Mouse (Mus musculus) embryonic facial prominence, embryonic 13.5 days (tissue): ENCODE data around the gene Pcyox1. TPM values are rescaled to one million over a fixed set of nuclear protein-coding genes. Genes with fewer than 3 reads are reported as not detected.

Experiments used
- ATAC-seq: fragments of 200-750 bp; cut with Nextera tagmentation; 2 replicates; pipeline ENCODE4 v1.8.0; 2017; ENCODE audit warnings: low read depth; ENCODE audit not compliant: insufficient number of reproducible peaks, insufficient read depth, low FRiP score, low TSS enrichment
- H3K27ac ChIP-seq: fragments of 300-500 bp; sonication (generic); 2 replicates; pipeline ENCODE4 v1.5.1; 2015; ENCODE audit warnings: moderate library complexity, mild to moderate bottlenecking, inconsistent platforms
- H3K27me3 ChIP-seq: fragments of 300-500 bp; sonication (generic); 2 replicates; pipeline ENCODE4 v1.6.1; 2015; ENCODE audit warnings: mild to moderate bottlenecking, inconsistent platforms
- H3K36me3 ChIP-seq: fragments of 300-500 bp; sonication (generic); 2 replicates; pipeline ENCODE4 v1.6.1; 2015; ENCODE audit warnings: mild to moderate bottlenecking, inconsistent platforms
- H3K4me1 ChIP-seq: fragments of 300-500 bp; sonication (generic); 2 replicates; pipeline ENCODE4 v1.6.1; 2015; ENCODE audit warnings: inconsistent platforms
- H3K4me2 ChIP-seq: fragments of 300-500 bp; sonication (generic); 2 replicates; pipeline ENCODE4 v1.6.1; 2015; ENCODE audit warnings: moderate library complexity, mild to moderate bottlenecking, inconsistent platforms
- H3K4me3 ChIP-seq: fragments of 300-500 bp; sonication (generic); 2 replicates; pipeline ENCODE4 v1.5.1; 2015; ENCODE audit warnings: mild to moderate bottlenecking, inconsistent platforms
- H3K9ac ChIP-seq: fragments of 300-500 bp; sonication (generic); 2 replicates; pipeline ENCODE4 v1.6.1; 2015; ENCODE audit warnings: mild to moderate bottlenecking, inconsistent platforms
- H3K9me3 ChIP-seq: fragments of 300-500 bp; sonication (generic); 2 replicates; pipeline ENCODE4 v1.6.1; 2016; ENCODE audit warnings: inconsistent platforms
- WGBS: fragments of 180-500 bp; shearing (Covaris S2); methylation state at CpG from one replicate; pipeline ENCODE4 v1.1.7; 2015; ENCODE audit warnings: mixed read lengths; 5-methylcytosine and 5-hydroxymethylcytosine counted together
- polyA plus RNA-seq: library from polyadenylated mRNA; unstranded; fragments of >200 nt; fragmentation: Nextera tagmentation; extraction: Ambion mirVana; gene quantifications from 2 replicates; pipeline ENCODE4 v1.2.1, GENCODE M21; 2015

Gene Pcyox1
- polyA plus RNA-seq = 80.4 and 89.2 TPM in 2 replicates

GRCm38 (mm10) chr6:86396581-86397256 is at the start of gene Pcyox1:
Pcyox1 (minus strand) TSS chr6:86397154.
- Histone ChIP-seq H3K9ac (peak within 1 kb of the TSS; percentile 91), H3K9me3 (no peaks in the 10 kb centered on the region), H3K36me3 (peaks cover 23% of the 10 kb centered on the region), H3K27ac (peak within 1 kb of the TSS; percentile 89), H3K4me3 (peak within 1 kb of the TSS; percentile 94), H3K4me1 (peaks cover 27% of the 10 kb centered on the region), H3K27me3 (peaks cover 4% of the 10 kb centered on the region; the same call in 1 of the 2 replicates), H3K4me2 (peak within 1 kb of the TSS; percentile 69)
- WGBS = under 1% methylated on average over 51 of the region's 51 CpGs
- peak; percentile 87 for ATAC-seq

DNA sequence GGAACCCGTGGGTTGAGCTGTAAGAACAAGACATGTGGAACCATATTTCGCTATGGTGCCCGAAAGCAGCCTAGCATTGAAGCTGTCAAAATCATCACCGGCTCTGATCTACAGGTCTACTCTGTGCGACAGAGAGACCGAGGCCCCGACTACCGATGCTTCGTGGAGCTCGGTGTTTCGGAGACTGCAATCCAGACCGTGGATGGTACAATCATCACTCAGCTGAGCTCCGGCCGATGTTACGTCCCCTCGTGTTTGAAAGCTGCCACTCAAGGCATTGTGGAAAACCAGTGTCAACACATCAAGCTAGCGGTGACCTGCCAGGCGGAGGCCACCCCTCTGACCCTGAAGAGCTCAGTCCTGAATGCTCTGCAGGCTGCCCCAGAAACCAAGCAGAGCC is 48.6 kb upstream of the Pcyox1 start:
- Histone ChIP-seq H3K4me3 (no peak overlapping the region), H3K36me3 (peaks cover 61% of the 10 kb centered on the region), H3K27ac (no peak overlapping the region), H3K9ac (no peak overlapping the region), H3K4me2 (no peak overlapping the region), H3K27me3 (no peaks in the 10 kb centered on the region), H3K4me1 (no peaks in the 10 kb centered on the region), H3K9me3 (no peaks in the 10 kb centered on the region)
- no peak for ATAC-seq
- 97% methylated on average over 18 of the region's 18 CpGs for WGBS

DNA sequence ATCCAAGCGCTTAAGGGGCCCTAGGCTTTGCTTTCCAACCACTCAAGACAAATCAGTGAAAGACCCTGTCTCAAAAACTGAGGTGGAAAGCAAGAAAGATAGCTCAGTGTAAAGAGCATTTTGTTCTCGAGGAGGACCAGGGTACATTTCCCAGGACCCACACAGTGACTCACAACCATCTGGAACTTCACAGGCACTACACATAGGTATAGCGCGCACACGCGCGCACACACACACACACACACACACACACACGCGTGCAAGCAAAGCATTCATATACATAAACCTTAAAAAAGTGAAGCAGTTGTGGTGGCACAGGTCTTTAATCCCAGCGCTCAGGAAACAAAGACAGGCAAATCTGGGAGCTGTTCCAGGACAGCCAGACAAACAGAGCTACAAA is 44.6 kb upstream of the Pcyox1 start:
- no peaks in the 10 kb centered on the region for H3K27me3 ChIP-seq
- H3K4me1 ChIP-seq = peaks cover 6% of the 10 kb centered on the region
- H3K27ac ChIP-seq = no peak overlapping the region
- H3K4me3 ChIP-seq = no peak overlapping the region
- peaks cover 38% of the 10 kb centered on the region for H3K36me3 ChIP-seq
- H3K4me2 ChIP-seq = no peak overlapping the region
- H3K9me3 ChIP-seq = no peaks in the 10 kb centered on the region
- H3K9ac ChIP-seq = no peak overlapping the region
- WGBS = 93% methylated on average over 10 of the region's 10 CpGs
- no peak for ATAC-seq

GRCm38 (mm10) chr6:86439531-86439930 is 42.6 kb upstream of the Pcyox1 start:
- H3K9ac ChIP-seq = peak overlapping the region; percentile 91
- 90% methylated on average over 1 of the region's 1 CpGs for WGBS
- H3K4me3 ChIP-seq = peak overlapping the region; percentile 90
- peak overlapping the region; percentile 81 for H3K4me2 ChIP-seq
- ATAC-seq = no peak
- H3K27me3 ChIP-seq = no peaks in the 10 kb centered on the region
- peaks cover 43% of the 10 kb centered on the region for H3K36me3 ChIP-seq
- H3K4me1 ChIP-seq = peaks cover 6% of the 10 kb centered on the region
- H3K27ac ChIP-seq = no peak overlapping the region
- no peaks in the 10 kb centered on the region for H3K9me3 ChIP-seq

- H3K9ac ChIP-seq = peak overlapping the region; percentile 91
Measured at GRCm38 (mm10) chr6:86439119-86439496, 42.2 kb upstream of the Pcyox1 start.

DNA sequence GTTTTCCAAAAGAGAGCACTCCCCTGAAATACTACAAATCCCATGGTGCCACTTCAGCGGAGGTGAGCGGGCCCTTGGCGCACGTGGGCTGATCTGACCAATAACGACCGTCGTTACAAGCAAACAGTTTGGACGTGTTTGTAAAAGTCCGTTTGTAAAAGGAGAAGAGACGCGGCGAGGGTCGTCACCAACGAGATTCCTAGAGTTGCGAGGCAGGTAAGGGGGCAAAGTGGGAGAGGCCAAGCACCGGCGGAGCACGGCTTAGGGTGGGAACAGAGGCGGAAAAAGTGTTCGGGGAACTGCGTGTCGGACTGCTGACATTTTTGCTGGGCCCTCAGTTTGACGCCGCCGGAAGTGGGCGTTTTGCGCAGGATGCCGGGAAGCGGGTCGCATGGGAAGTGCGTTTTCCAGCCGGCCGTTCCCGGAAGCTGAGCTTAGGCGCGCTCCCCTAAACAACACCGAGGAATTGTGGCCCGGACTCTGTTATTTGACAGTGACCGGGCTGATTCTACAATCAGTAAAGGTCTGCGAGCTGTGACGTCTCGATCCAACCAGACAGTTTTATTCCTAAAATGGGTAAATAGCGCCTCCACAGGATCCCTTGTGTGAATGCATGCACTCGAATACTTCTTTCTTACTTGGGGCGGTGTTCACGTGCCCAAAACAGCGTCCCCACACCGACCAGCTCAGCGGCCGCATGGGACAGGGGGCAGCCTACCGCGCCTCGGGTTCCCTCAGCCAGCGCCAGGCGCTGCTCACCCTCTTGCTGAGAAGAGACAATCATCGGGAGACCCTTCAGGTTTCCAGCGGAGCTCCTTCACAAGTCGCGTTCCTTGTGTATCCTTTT is 41.5 kb upstream of the Pcyox1 start, which contains the start of gene C87436:
Gene C87436 (plus strand): TSS at position 103 of the 847 bp plus-strand sequence.
- Histone ChIP-seq H3K4me2 (peak within 1 kb of the TSS; percentile 81), H3K9me3 (no peaks in the 10 kb centered on the region), H3K4me3 (peak within 1 kb of the TSS; percentile 90), H3K27ac (peak within 1 kb of the TSS; percentile 97), H3K4me1 (peaks cover 6% of the 10 kb centered on the region), H3K9ac (peak within 1 kb of the TSS; percentile 91), H3K27me3 (no peaks in the 10 kb centered on the region), H3K36me3 (peaks cover 43% of the 10 kb centered on the region)
- WGBS = under 1% methylated on average over 59 of the region's 59 CpGs
- peak; percentile 89 for ATAC-seq

More at GRCm38 (mm10) chr6:86439119-86439496, 42.2 kb upstream of the Pcyox1 start:
- no peak for ATAC-seq
- Histone ChIP-seq H3K36me3 (peaks cover 43% of the 10 kb centered on the region), H3K27me3 (no peaks in the 10 kb centered on the region), H3K4me2 (peak overlapping the region; percentile 81), H3K4me3 (peak overlapping the region; percentile 90), H3K27ac (peak overlapping the region; percentile 97), H3K9me3 (no peaks in the 10 kb centered on the region), H3K4me1 (peaks cover 6% of the 10 kb centered on the region)
- WGBS = 3% methylated on average over 13 of the region's 13 CpGs

DNA sequence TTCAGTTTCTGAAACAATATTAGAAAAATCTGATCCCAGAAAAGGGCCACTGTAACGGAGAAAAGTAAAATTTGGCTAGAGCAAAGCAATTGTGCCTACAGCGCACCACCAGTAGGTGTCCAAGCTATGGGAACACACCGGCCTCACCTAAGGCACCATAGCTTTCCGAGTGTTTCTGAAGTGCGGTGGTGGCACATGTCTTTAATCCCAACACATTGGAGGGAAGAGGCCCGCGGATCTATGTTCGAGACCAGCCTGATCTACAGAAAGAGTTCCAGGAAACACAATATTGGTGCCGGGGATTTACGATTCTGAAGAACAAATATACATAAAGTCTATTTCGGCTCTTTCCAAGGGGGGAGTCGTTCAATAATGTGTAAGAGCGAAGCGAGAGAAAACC is 40.8 kb upstream of the Pcyox1 start:
- H3K4me1 ChIP-seq = peaks cover 6% of the 10 kb centered on the region
- under 1% methylated on average over 14 of the region's 14 CpGs for WGBS
- H3K9ac ChIP-seq = peak overlapping the region; percentile 91
- no peaks in the 10 kb centered on the region for H3K27me3 ChIP-seq
- peak overlapping the region; percentile 81 for H3K4me2 ChIP-seq
- H3K36me3 ChIP-seq = peaks cover 42% of the 10 kb centered on the region
- peak overlapping the region; percentile 97 for H3K27ac ChIP-seq
- peak overlapping the region; percentile 90 for H3K4me3 ChIP-seq
- H3K9me3 ChIP-seq = no peaks in the 10 kb centered on the region
- no peak for ATAC-seq

DNA sequence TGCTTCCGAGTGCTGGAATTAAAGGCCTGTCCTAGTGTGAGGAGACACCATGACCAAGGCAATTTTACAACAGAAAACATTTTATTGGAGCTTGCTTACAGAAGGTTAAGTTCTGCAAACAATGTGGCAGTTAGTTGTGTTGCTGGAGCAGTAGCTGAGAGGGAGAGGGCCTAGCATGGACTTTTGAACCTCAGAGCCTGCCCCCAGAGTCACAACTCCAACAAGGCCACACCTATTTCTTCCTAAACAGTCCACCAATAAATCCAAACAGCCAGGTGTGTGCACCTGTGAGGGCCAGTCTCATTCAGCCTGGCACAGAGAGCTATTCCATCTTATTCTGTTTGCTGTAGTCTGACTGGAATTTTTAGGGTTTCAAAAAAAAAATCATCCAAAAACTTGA is 36.7 kb upstream of the Pcyox1 start:
- ATAC-seq = no peak
- 100% methylated on average over 1 of the region's 1 CpGs for WGBS

GRCm38 (mm10) chr6:86431531-86431930 is 34.6 kb upstream of the Pcyox1 start:
- Histone ChIP-seq H3K27ac (no peak overlapping the region), H3K4me3 (no peak overlapping the region), H3K9me3 (no peaks in the 10 kb centered on the region), H3K27me3 (no peaks in the 10 kb centered on the region), H3K4me1 (no peaks in the 10 kb centered on the region), H3K9ac (no peak overlapping the region), H3K4me2 (no peak overlapping the region), H3K36me3 (peaks cover 87% of the 10 kb centered on the region)
- no peak for ATAC-seq
- 94% methylated on average over 3 of the region's 3 CpGs for WGBS

More for the DNA sequence above, 36.7 kb upstream of the Pcyox1 start:
- Histone ChIP-seq H3K36me3 (peaks cover 68% of the 10 kb centered on the region), H3K4me2 (no peak overlapping the region), H3K4me1 (no peaks in the 10 kb centered on the region), H3K4me3 (no peak overlapping the region), H3K9ac (no peak overlapping the region), H3K27me3 (no peaks in the 10 kb centered on the region), H3K9me3 (no peaks in the 10 kb centered on the region), H3K27ac (no peak overlapping the region)

DNA sequence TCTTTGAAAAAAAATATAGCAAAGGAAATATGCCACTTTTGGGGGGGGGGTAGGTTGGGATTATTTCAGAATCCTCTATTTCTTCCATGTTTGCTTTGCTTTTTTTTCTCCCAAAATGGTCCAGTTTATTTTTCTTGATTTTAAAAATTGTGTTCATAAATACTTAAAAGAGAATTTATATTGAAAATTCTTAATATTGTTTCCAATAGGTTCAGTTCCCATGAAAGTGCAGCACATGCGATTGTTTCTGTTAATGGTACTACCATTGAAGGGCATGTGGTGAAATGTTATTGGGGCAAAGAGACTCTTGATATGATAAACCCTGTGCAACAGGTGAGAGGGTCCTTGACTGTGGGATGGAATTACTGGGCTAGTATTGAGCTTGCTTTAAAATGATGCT is 29.4 kb upstream of the Pcyox1 start, which contains the start of gene Gm44790:
Gene Gm44790 (plus strand): TSS at position 301 of the 400 bp plus-strand sequence.
- H3K4me1 ChIP-seq = no peaks in the 10 kb centered on the region

DNA sequence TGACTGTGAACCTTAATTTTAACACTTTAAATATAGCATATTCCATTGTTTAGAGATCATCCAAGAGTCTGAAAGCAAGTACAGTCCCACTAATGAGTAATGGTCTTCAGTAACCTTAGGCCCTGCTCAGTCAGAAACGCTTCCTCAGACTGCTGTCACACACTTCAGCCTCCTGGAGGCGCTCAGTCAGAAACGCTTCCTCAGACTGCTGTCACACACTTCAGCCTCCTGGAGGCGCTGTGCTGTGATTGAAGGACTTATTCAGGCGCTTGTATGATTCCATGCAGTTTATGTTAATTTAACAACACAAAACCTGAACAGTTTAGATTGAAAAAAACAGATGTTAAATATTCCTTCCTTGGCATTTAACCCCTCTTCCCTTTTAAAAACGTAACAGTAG is 23.5 kb upstream of the Pcyox1 start:
- H3K4me2 ChIP-seq = no peak overlapping the region
- no peaks in the 10 kb centered on the region for H3K9me3 ChIP-seq
- no peaks in the 10 kb centered on the region for H3K4me1 ChIP-seq
- no peak overlapping the region for H3K9ac ChIP-seq
- 81% methylated on average over 6 of the region's 6 CpGs for WGBS
- peaks cover 84% of the 10 kb centered on the region for H3K36me3 ChIP-seq
- no peaks in the 10 kb centered on the region for H3K27me3 ChIP-seq
- no peak overlapping the region for H3K27ac ChIP-seq
- ATAC-seq = no peak
- H3K4me3 ChIP-seq = no peak overlapping the region

More for the DNA sequence above, 29.4 kb upstream of the Pcyox1 start, which contains the start of gene Gm44790:
- H3K9ac ChIP-seq = no peak within 1 kb of the TSS
- H3K4me2 ChIP-seq = no peak within 1 kb of the TSS
- no peak for ATAC-seq
- peaks cover 79% of the 10 kb centered on the region for H3K36me3 ChIP-seq
- H3K27ac ChIP-seq = no peak within 1 kb of the TSS
- WGBS = 92% methylated on average over 1 of the region's 1 CpGs
- H3K4me3 ChIP-seq = no peak within 1 kb of the TSS
- no peaks in the 10 kb centered on the region for H3K9me3 ChIP-seq
- H3K27me3 ChIP-seq = no peaks in the 10 kb centered on the region
